Mouse (Mus musculus) MEL (cell line): ENCODE measurements around the gene Pea15a. TPM values are rescaled to one million over a fixed set of nuclear protein-coding genes. Genes with fewer than 3 reads are reported as not detected.

ENCODE experiments used
- DNase-seq: peaks from one replicate; pipeline ENCODE4 v3.0.0; 2011; ENCODE audit warnings: low read depth, low spot score
- H3K27ac ChIP-seq: 2 replicates; pipeline ENCODE4 v1.5.1; 2012; ENCODE audit warnings: low read depth, mild to moderate bottlenecking, control low read depth, low read length, moderate library complexity; ENCODE audit not compliant: control insufficient read depth
- H3K27me3 ChIP-seq, 2 experiments: fragments of 150-350 bp in 1 of 2; sonication (generic) in 1 of 2; 2 replicates each; pipeline ENCODE4 v1.6.1; 2012; ENCODE audit warnings: low read length in 2 of 2, mild to moderate bottlenecking in 2 of 2, improper control_type of control experiment in 1 of 2, moderate library complexity in 1 of 2; ENCODE audit not compliant: insufficient read depth in 2 of 2, control insufficient read depth in 1 of 2
- H3K36me3 ChIP-seq, 2 experiments: 2 replicates each; pipeline ENCODE4 v1.6.1; 2012 to 2014; ENCODE audit warnings: low read length in 2 of 2, improper control_type of control experiment in 1 of 2, inconsistent platforms in 1 of 2, mild to moderate bottlenecking in 1 of 2; ENCODE audit not compliant: insufficient read depth in 2 of 2, control insufficient read depth in 1 of 2
- H3K4me1 ChIP-seq, 2 experiments: fragments of 150-350 bp in 1 of 2; sonication (generic) in 1 of 2; 2 replicates each; pipeline ENCODE4 v1.6.1; 2012; ENCODE audit warnings: low read length in 2 of 2, improper control_type of control experiment in 1 of 2, mild to moderate bottlenecking in 1 of 2; ENCODE audit not compliant: insufficient read depth in 2 of 2, control insufficient read depth in 1 of 2
- H3K4me3 ChIP-seq, 2 experiments: fragments of 150-350 bp in 1 of 2; sonication (generic) in 1 of 2; 2 replicates each; pipeline ENCODE4 v1.5.1; 2012; ENCODE audit warnings: low read depth in 2 of 2, low read length in 2 of 2, mild to moderate bottlenecking in 2 of 2, moderate library complexity in 2 of 2, control low read depth in 1 of 2, improper control_type of control experiment in 1 of 2; ENCODE audit not compliant: control insufficient read depth in 1 of 2, insufficient read depth in 1 of 2
- H3K79me2 ChIP-seq: 2 replicates; pipeline ENCODE4 v1.6.1; 2012; ENCODE audit warnings: mild to moderate bottlenecking, low read length, moderate library complexity; ENCODE audit not compliant: control insufficient read depth, poor library complexity, insufficient read depth
- H3K9ac ChIP-seq: 2 replicates; pipeline ENCODE4 v1.6.1; 2012; ENCODE audit warnings: low read depth, mild to moderate bottlenecking, control low read depth, low read length, moderate library complexity; ENCODE audit not compliant: control insufficient read depth, poor library complexity, severe bottlenecking
- H3K9me3 ChIP-seq: fragments of 150-350 bp; sonication (generic); replicated peaks from 2 replicates; pipeline ENCODE4 v1.6.1; 2012; ENCODE audit warnings: mild to moderate bottlenecking, low read length, improper control_type of control experiment, moderate library complexity; ENCODE audit not compliant: insufficient read depth
- ETS1 ChIP-seq: IDR thresholded peaks from 2 replicates; pipeline ENCODE4 v1.6.1; 2012; ENCODE audit warnings: low read depth, mild to moderate bottlenecking, inconsistent platforms, low read length, improper control_type of control experiment, moderate library complexity
- JUND ChIP-seq: IDR thresholded peaks from 2 replicates; pipeline ENCODE4 v1.6.1; 2011; ENCODE audit warnings: low read depth, mild to moderate bottlenecking, improper control_type of control experiment, low read length
- MAX ChIP-seq: IDR thresholded peaks from 2 replicates; pipeline ENCODE4 v1.6.1; 2011; ENCODE audit warnings: low read length, improper control_type of control experiment
- MEF2A ChIP-seq: IDR thresholded peaks from 2 replicates; pipeline ENCODE4 v1.6.1; 2014; ENCODE audit warnings: low read depth, mild to moderate bottlenecking, inconsistent platforms, low read length, improper control_type of control experiment; ENCODE audit not compliant: poor library complexity, insufficient replicate concordance, severe bottlenecking; ENCODE audit errors: extremely low read depth
- MXI1 ChIP-seq: IDR thresholded peaks from 2 replicates; pipeline ENCODE4 v1.6.1; 2011; ENCODE audit warnings: mild to moderate bottlenecking, low read depth, low read length, improper control_type of control experiment
- MYB ChIP-seq: IDR thresholded peaks from 2 replicates; pipeline ENCODE4 v1.6.1; 2011; ENCODE audit warnings: mild to moderate bottlenecking, low read depth, low read length, improper control_type of control experiment
- MYC ChIP-seq: IDR thresholded peaks from 2 replicates; pipeline ENCODE4 v1.6.1; 2011; ENCODE audit warnings: low read depth, mild to moderate bottlenecking, low read length, improper control_type of control experiment, moderate library complexity
- NELFE ChIP-seq: IDR thresholded peaks from 2 replicates; pipeline ENCODE4 v1.6.1; 2011; ENCODE audit warnings: low read depth, low read length, improper control_type of control experiment
- POLR2A ChIP-seq, 2 experiments: IDR thresholded peaks; 2 replicates each; pipeline ENCODE4 v1.6.1; 2011 to 2012; ENCODE audit warnings: low read length in 2 of 2, mild to moderate bottlenecking in 2 of 2, control low read depth in 1 of 2, improper control_type of control experiment in 1 of 2, low read depth in 1 of 2, moderate library complexity in 1 of 2; ENCODE audit not compliant: control insufficient read depth in 1 of 2, insufficient read depth in 1 of 2, poor library complexity in 1 of 2
- POLR2AphosphoS5 ChIP-seq: IDR thresholded peaks from 2 replicates; pipeline ENCODE4 v1.6.1; 2012; ENCODE audit warnings: low read depth, borderline replicate concordance, mild to moderate bottlenecking, inconsistent platforms, low read length, moderate library complexity, mixed read lengths
- SIN3A ChIP-seq: IDR thresholded peaks from 2 replicates; pipeline ENCODE4 v1.6.1; 2012; ENCODE audit warnings: low read length, improper control_type of control experiment, inconsistent platforms
- SMC3 ChIP-seq: IDR thresholded peaks from 2 replicates; pipeline ENCODE4 v1.6.1; 2011; ENCODE audit warnings: low read depth, low read length, improper control_type of control experiment
- TBP ChIP-seq: IDR thresholded peaks from 2 replicates; pipeline ENCODE4 v1.8.0; 2011; ENCODE audit warnings: low read depth, low read length, improper control_type of control experiment
- UBTF ChIP-seq: IDR thresholded peaks from 2 replicates; pipeline ENCODE4 v1.6.1; 2012; ENCODE audit warnings: low read depth, mild to moderate bottlenecking, inconsistent platforms, low read length, improper control_type of control experiment, moderate library complexity, borderline replicate concordance; ENCODE audit not compliant: insufficient read depth
- USF1 ChIP-seq: IDR thresholded peaks from 2 replicates; pipeline ENCODE4 v1.6.1; 2014; ENCODE audit warnings: low read depth, mild to moderate bottlenecking, inconsistent platforms, low read length, improper control_type of control experiment, moderate library complexity
- USF2 ChIP-seq, 2 experiments: IDR thresholded peaks; 2 replicates each; pipeline ENCODE4 v1.6.1; 2011 to 2012; ENCODE audit warnings: improper control_type of control experiment in 2 of 2, low read length in 2 of 2, borderline replicate concordance in 1 of 2, inconsistent platforms in 1 of 2, low read depth in 1 of 2, mild to moderate bottlenecking in 1 of 2; ENCODE audit not compliant: insufficient read depth in 1 of 2
- ZC3H11A ChIP-seq: IDR thresholded peaks from 2 replicates; pipeline ENCODE4 v1.6.1; 2012; ENCODE audit warnings: low read depth, mild to moderate bottlenecking, inconsistent platforms, low read length, improper control_type of control experiment
- ZNF384 ChIP-seq: IDR thresholded peaks from 2 replicates; pipeline ENCODE4 v1.6.1; 2012; ENCODE audit warnings: low read depth, mild to moderate bottlenecking, inconsistent platforms, low read length, improper control_type of control experiment
- polyA plus RNA-seq, 2 experiments: library from polyadenylated mRNA; stranded (reverse) in 1 of 2; unstranded in 1 of 2; fragments of >175 nt in 1 of 2; fragments of >200 nt in 1 of 2; gene quantifications; 2 replicates each; pipeline versions ENCODE4 v1.2.1 to v1.2.4; 2012; ENCODE audit warnings: low replicate concordance in 2 of 2, low read depth in 1 of 2; ENCODE audit not compliant: insufficient read length in 2 of 2, insufficient read depth in 1 of 2, missing spikeins in 1 of 2
- total RNA-seq: library from RNA; depleted of rRNA; stranded (reverse); fragments of 300-350 nt; gene quantifications from 2 replicates; pipeline ENCODE4 v1.2.3, GENCODE M21; 2012

Gene Pea15a
- total and polyA plus RNA-seq, 3 experiments = 2.4 to 7.5 TPM; not detected in 1

DNA sequence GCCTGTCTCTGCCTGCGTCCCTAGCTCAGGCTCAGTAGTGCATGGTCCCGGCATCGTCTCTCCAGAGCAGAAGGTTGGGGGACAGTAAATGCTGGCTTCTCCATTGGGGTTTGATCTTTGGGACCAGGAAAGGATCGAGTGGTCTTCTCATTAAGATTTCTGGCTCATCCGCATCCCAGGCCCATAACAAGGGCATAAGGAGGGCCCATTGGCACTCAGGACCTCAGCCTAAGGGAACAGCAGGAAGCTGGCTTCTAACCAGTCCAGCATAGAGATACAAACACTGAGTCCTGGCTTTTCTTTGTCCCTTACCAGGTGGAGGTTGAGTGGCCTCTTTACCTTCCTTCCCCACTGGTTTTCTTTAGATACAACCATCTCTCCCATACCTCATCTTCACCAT, 8.8 kb downstream of the Pea15a start:
- Histone ChIP-seq H3K4me1 (no peaks in the 10 kb centered on the region), H3K79me2 (no peaks in the 10 kb centered on the region), H3K4me3 (no peak overlapping the region), H3K36me3 (peaks cover 0 to 7% of the 10 kb centered on the region in 2 experiments; a peak in 2 of 4 replicates), H3K9ac (no peak overlapping the region), H3K27me3 (no peaks in the 10 kb centered on the region)
- no peak for DNase-seq
- TF ChIP-seq JUND = no peak
- TF ChIP-seq MEF2A = no peak
- no peak for TF ChIP-seq UBTF
- TF ChIP-seq SMC3 = no peak
- TF ChIP-seq MAX = no peak
- no peak for TF ChIP-seq USF1
- no peak for TF ChIP-seq MYB
- no peak for TF ChIP-seq POLR2AphosphoS5
- TF ChIP-seq ETS1 = no peak
- TF ChIP-seq, all 39 proteins: peak for 0
- no peaks in the 10 kb centered on the region for H3K9me3 ChIP-seq
- no peak overlapping the region for H3K27ac ChIP-seq

DNA sequence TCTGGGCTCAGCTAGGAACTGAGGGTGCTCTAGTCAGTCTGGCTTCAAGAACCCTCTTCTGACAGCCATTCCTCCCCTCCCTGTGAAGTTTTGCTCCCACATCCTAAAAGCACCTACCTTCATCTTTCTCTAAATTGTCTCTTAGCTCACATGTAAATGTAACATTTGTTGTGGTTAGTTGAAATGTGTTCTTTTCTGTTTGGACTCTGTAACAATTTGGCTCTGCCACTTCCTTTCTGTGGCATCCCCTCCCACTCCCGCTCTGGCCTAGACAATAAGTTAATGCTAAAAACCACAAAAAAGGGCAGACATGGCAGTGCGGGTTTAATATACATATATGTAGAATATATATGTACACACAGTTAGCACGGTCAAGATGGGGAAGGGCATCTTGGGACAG, 9.5 kb downstream of the Pea15a start:
- TF ChIP-seq USF1 (no peak), POLR2A (IDR thresholded peaks at IDR 0.05; ENCODE audit: control insufficient read depth in 1 of 2, insufficient read depth in 1 of 2, low read depth in 1 of 2, low read length in 2 of 2, poor library complexity in 1 of 2) (no peak), MYC (no peak), ZC3H11A (no peak), SIN3A (no peak), ETS1 (no peak), ZNF384 (no peak), TBP (no peak), NELFE (no peak), USF2 (IDR thresholded peaks at IDR 0.05; ENCODE audit: borderline replicate concordance in 1 of 2, insufficient read depth in 1 of 2, low read depth in 1 of 2, low read length in 2 of 2) (no peak), MXI1 (no peak), POLR2AphosphoS5 (no peak)
- no peaks in the 10 kb centered on the region for H3K4me1 ChIP-seq
- H3K4me3 ChIP-seq = no peak overlapping the region
- DNase-seq = no peak
- H3K9ac ChIP-seq = no peak overlapping the region
- peaks cover 0 to 9% of the 10 kb centered on the region in 2 experiments; a peak in 2 of 4 replicates for H3K36me3 ChIP-seq
- no peaks in the 10 kb centered on the region for H3K9me3 ChIP-seq
- no peak overlapping the region for H3K27ac ChIP-seq
- H3K27me3 ChIP-seq = no peaks in the 10 kb centered on the region
- H3K79me2 ChIP-seq = no peaks in the 10 kb centered on the region
